Mouse (Mus musculus) thymus, adult 2 months (tissue): ENCODE results near the gene Slc30a4.

Source experiments
- CTCF ChIP-seq: fragments of 200-500 bp; IDR thresholded peaks from 2 replicates; pipeline ENCODE4 v1.5.1; 2012; ENCODE audit warnings: mild to moderate bottlenecking, control low read depth, low read length, moderate library complexity, borderline replicate concordance; ENCODE audit not compliant: control insufficient read depth, poor library complexity, insufficient read depth; ENCODE audit errors: extremely low read depth
- POLR2A ChIP-seq: fragments of 200-500 bp; IDR thresholded peaks from 2 replicates; pipeline ENCODE4 v1.6.1; 2012; ENCODE audit warnings: mild to moderate bottlenecking, low read length, control low read depth, moderate library complexity; ENCODE audit not compliant: control insufficient read depth, poor library complexity, insufficient read depth; ENCODE audit errors: extremely low read depth

GRCm38 (mm10) chr2:122665253-122665972 lies 37.0 kb downstream of the Slc30a4 start:
- no peak for TF ChIP-seq CTCF
- no peak for TF ChIP-seq POLR2A
